Mouse (Mus musculus): ENCODE results near the gene Htr1f. TPM values are rescaled to one million over a fixed set of nuclear protein-coding genes. Genes with fewer than 3 reads are reported as not detected.

Htr1f gene
- polyA plus RNA-seq, 1 experiment from 2014 or later: not detected

- Histone ChIP-seq H3K36me3 (no peaks in the 10 kb centered on the region), H3K9me3 (replicated peaks) (peaks cover 3% of the 10 kb centered on the region; the same call in 1 of the 2 replicates), H3K27me3 (replicated peaks) (no peaks in the 10 kb centered on the region), H3K9ac (no peak overlapping the region), H3K4me1 (replicated peaks) (no peaks in the 10 kb centered on the region), H3K4me3 (no peak overlapping the region), H3K4me2 (no peak overlapping the region), H3K27ac (ENCODE audit: poor library complexity, severe bottlenecking) (no peak overlapping the region)
- WGBS: 81% methylated on average over 4 of the region's 4 CpGs
- ATAC-seq (ENCODE audit: insufficient number of reproducible peaks, low FRiP score): no peak
Measured at GRCm38 (mm10) chr16:64961690-64962089, 144.0 kb downstream of the Htr1f start.

- Histone ChIP-seq H3K9me3 (replicated peaks) (no peaks in the 10 kb centered on the region; the same call in 1 of the 2 replicates), H3K27ac (ENCODE audit: poor library complexity, severe bottlenecking) (no peak overlapping the region), H3K27me3 (replicated peaks) (no peaks in the 10 kb centered on the region), H3K9ac (no peak overlapping the region), H3K36me3 (no peaks in the 10 kb centered on the region), H3K4me3 (no peak overlapping the region), H3K4me2 (no peak overlapping the region), H3K4me1 (replicated peaks) (no peaks in the 10 kb centered on the region)
- WGBS: 84% methylated on average over 5 of the region's 5 CpGs
- no peak for ATAC-seq (ENCODE audit: insufficient number of reproducible peaks, low FRiP score)
Measured at GRCm38 (mm10) chr16:64941646-64942195, 163.9 kb downstream of the Htr1f start.

- Histone ChIP-seq H3K4me1 (replicated peaks) (no peaks in the 10 kb centered on the region), H3K9ac (no peak overlapping the region), H3K4me3 (no peak overlapping the region), H3K36me3 (no peaks in the 10 kb centered on the region), H3K9me3 (replicated peaks) (no peaks in the 10 kb centered on the region; the same call in 1 of the 2 replicates), H3K27me3 (replicated peaks) (no peaks in the 10 kb centered on the region), H3K27ac (ENCODE audit: poor library complexity, severe bottlenecking) (no peak overlapping the region), H3K4me2 (no peak overlapping the region)
- ATAC-seq (ENCODE audit: insufficient number of reproducible peaks, low FRiP score): no peak
- WGBS: 88% methylated on average over 1 of the region's 1 CpGs
Measured at GRCm38 (mm10) chr16:64934793-64935192, 170.9 kb downstream of the Htr1f start.

GRCm38 (mm10) chr16:64934011-64934410 lies 171.6 kb downstream of the Htr1f start:
- no peak for ATAC-seq (ENCODE audit: insufficient number of reproducible peaks, low FRiP score)
- Histone ChIP-seq H3K9me3 (replicated peaks) (no peaks in the 10 kb centered on the region; the same call in 1 of the 2 replicates), H3K27me3 (replicated peaks) (no peaks in the 10 kb centered on the region), H3K27ac (ENCODE audit: poor library complexity, severe bottlenecking) (no peak overlapping the region), H3K4me1 (replicated peaks) (no peaks in the 10 kb centered on the region), H3K9ac (no peak overlapping the region), H3K4me3 (no peak overlapping the region), H3K4me2 (no peak overlapping the region), H3K36me3 (no peaks in the 10 kb centered on the region)
- WGBS: 60% methylated on average over 1 of the region's 1 CpGs

- H3K9me3 ChIP-seq (replicated peaks): 0 out of 2 replicates have a peak, but pooled peaks cover 2% of the 10 kb centered on the region
- H3K4me1 ChIP-seq (replicated peaks): no peaks in the 10 kb centered on the region
- no peak overlapping the region for H3K4me3 ChIP-seq
- H3K27me3 ChIP-seq (replicated peaks): no peaks in the 10 kb centered on the region
- WGBS: 35% methylated on average over 9 of the region's 9 CpGs
- H3K36me3 ChIP-seq: no peaks in the 10 kb centered on the region
- ATAC-seq (ENCODE audit: insufficient number of reproducible peaks, low FRiP score): no peak
- H3K27ac ChIP-seq (ENCODE audit: poor library complexity, severe bottlenecking): no peak overlapping the region
- H3K9ac ChIP-seq: no peak overlapping the region
- H3K4me2 ChIP-seq: no peak overlapping the region
Measured at GRCm38 (mm10) chr16:64923500-64923899, 182.2 kb downstream of the Htr1f start.

- H3K9ac ChIP-seq: no peak overlapping the region
- no peak for ATAC-seq (ENCODE audit: insufficient number of reproducible peaks, low FRiP score)
- H3K4me1 ChIP-seq (replicated peaks): no peaks in the 10 kb centered on the region
- no peak overlapping the region for H3K4me3 ChIP-seq
- H3K36me3 ChIP-seq: no peaks in the 10 kb centered on the region
- no peaks in the 10 kb centered on the region for H3K9me3 ChIP-seq (replicated peaks)
- no peak overlapping the region for H3K4me2 ChIP-seq
- H3K27ac ChIP-seq (ENCODE audit: poor library complexity, severe bottlenecking): no peak overlapping the region
- 73% methylated on average over 10 of the region's 10 CpGs for WGBS
- no peaks in the 10 kb centered on the region; the same call in 1 of the 2 replicates for H3K27me3 ChIP-seq (replicated peaks)
Measured at GRCm38 (mm10) chr16:64908747-64909146, 196.9 kb downstream of the Htr1f start.

GRCm38 (mm10) chr16:64907112-64907511 lies 198.5 kb downstream of the Htr1f start:
- Histone ChIP-seq H3K27me3 (replicated peaks) (no peaks in the 10 kb centered on the region; the same call in 1 of the 2 replicates), H3K36me3 (no peaks in the 10 kb centered on the region), H3K27ac (ENCODE audit: poor library complexity, severe bottlenecking) (no peak overlapping the region), H3K4me1 (replicated peaks) (no peaks in the 10 kb centered on the region), H3K4me3 (no peak overlapping the region), H3K9ac (no peak overlapping the region), H3K9me3 (replicated peaks) (no peaks in the 10 kb centered on the region), H3K4me2 (no peak overlapping the region)
- WGBS: 18% methylated on average over 3 of the region's 3 CpGs
- no peak for ATAC-seq (ENCODE audit: insufficient number of reproducible peaks, low FRiP score)

- H3K27me3 ChIP-seq (replicated peaks): no peaks in the 10 kb centered on the region
- H3K36me3 ChIP-seq: no peaks in the 10 kb centered on the region
- no peak overlapping the region for H3K9ac ChIP-seq
- H3K4me3 ChIP-seq: no peak overlapping the region
- no peaks in the 10 kb centered on the region for H3K4me1 ChIP-seq (replicated peaks)
- H3K4me2 ChIP-seq: no peak overlapping the region
- no peak overlapping the region for H3K27ac ChIP-seq (ENCODE audit: poor library complexity, severe bottlenecking)
- no peak for ATAC-seq (ENCODE audit: insufficient number of reproducible peaks, low FRiP score)
- no peaks in the 10 kb centered on the region for H3K9me3 ChIP-seq (replicated peaks)
- WGBS: 60% methylated on average over 2 of the region's 2 CpGs
Measured at GRCm38 (mm10) chr16:64903328-64903727, 202.3 kb downstream of the Htr1f start.

- no peak overlapping the region for H3K9ac ChIP-seq
- no peak overlapping the region for H3K27ac ChIP-seq (ENCODE audit: poor library complexity, severe bottlenecking)
- no peak for ATAC-seq (ENCODE audit: insufficient number of reproducible peaks, low FRiP score)
- no peak overlapping the region for H3K4me2 ChIP-seq
- H3K36me3 ChIP-seq: no peaks in the 10 kb centered on the region
- H3K9me3 ChIP-seq (replicated peaks): no peaks in the 10 kb centered on the region
- 66% methylated on average over 2 of the region's 2 CpGs for WGBS
- H3K4me1 ChIP-seq (replicated peaks): no peaks in the 10 kb centered on the region
- no peak overlapping the region for H3K4me3 ChIP-seq
- H3K27me3 ChIP-seq (replicated peaks): no peaks in the 10 kb centered on the region
Measured at GRCm38 (mm10) chr16:64899084-64899483, 206.6 kb downstream of the Htr1f start.

GRCm38 (mm10) chr16:64889496-64889895 lies 216.2 kb downstream of the Htr1f start:
- 87% methylated on average over 3 of the region's 3 CpGs for whole genome bisulfite sequencing
- ATAC-seq (ENCODE audit: insufficient number of reproducible peaks, low FRiP score): no peak

GRCm38 (mm10) chr16:64885547-64885946 lies 220.1 kb downstream of the Htr1f start:
- ATAC-seq (ENCODE audit: insufficient number of reproducible peaks, low FRiP score): no peak
- Histone ChIP-seq H3K36me3 (no peaks in the 10 kb centered on the region), H3K4me2 (no peak overlapping the region), H3K4me3 (no peak overlapping the region), H3K4me1 (replicated peaks) (peaks cover 14% of the 10 kb centered on the region), H3K27me3 (replicated peaks) (no peaks in the 10 kb centered on the region), H3K9me3 (replicated peaks) (peaks cover 11% of the 10 kb centered on the region), H3K9ac (no peak overlapping the region), H3K27ac (ENCODE audit: poor library complexity, severe bottlenecking) (no peak overlapping the region)
- 43% methylated on average over 4 of the region's 4 CpGs for WGBS

More at GRCm38 (mm10) chr16:64889496-64889895, 216.2 kb downstream of the Htr1f start:
- no peaks in the 10 kb centered on the region for H3K27me3 ChIP-seq (replicated peaks)
- peaks cover 11% of the 10 kb centered on the region for H3K9me3 ChIP-seq (replicated peaks)
- no peak overlapping the region for H3K4me2 ChIP-seq
- H3K27ac ChIP-seq (ENCODE audit: poor library complexity, severe bottlenecking): no peak overlapping the region
- H3K4me3 ChIP-seq: no peak overlapping the region
- no peaks in the 10 kb centered on the region for H3K36me3 ChIP-seq
- H3K9ac ChIP-seq: no peak overlapping the region
- peaks cover 5% of the 10 kb centered on the region for H3K4me1 ChIP-seq (replicated peaks)

GRCm38 (mm10) chr16:64885142-64885541 lies 220.5 kb downstream of the Htr1f start:
- Histone ChIP-seq H3K27me3 (replicated peaks) (no peaks in the 10 kb centered on the region), H3K9ac (no peak overlapping the region), H3K4me3 (no peak overlapping the region), H3K9me3 (replicated peaks) (peaks cover 11% of the 10 kb centered on the region), H3K36me3 (no peaks in the 10 kb centered on the region), H3K27ac (ENCODE audit: poor library complexity, severe bottlenecking) (no peak overlapping the region), H3K4me2 (no peak overlapping the region), H3K4me1 (replicated peaks) (peaks cover 14% of the 10 kb centered on the region)
- 35% methylated on average over 3 of the region's 3 CpGs for WGBS
- ATAC-seq (ENCODE audit: insufficient number of reproducible peaks, low FRiP score): no peak
